Mouse (Mus musculus) kidney, embryonic 14.5 days (tissue): ENCODE measurements around the gene Pdzd2. TPM values are rescaled to one million over a fixed set of nuclear protein-coding genes. Genes with fewer than 3 reads are reported as not detected.

ENCODE experiments used
- ATAC-seq: fragments of 200-750 bp; cut with Nextera tagmentation; 2 replicates; pipeline ENCODE4 v1.8.0; 2017; ENCODE audit warnings: moderate number of reproducible peaks, mild to moderate bottlenecking, moderate TSS enrichment, moderate library complexity; ENCODE audit not compliant: low FRiP score, low TSS enrichment
- H3K27ac ChIP-seq: fragments of 300-500 bp; sonication (generic); 2 replicates; pipeline ENCODE4 v1.5.1; 2014; ENCODE audit warnings: low read depth, mild to moderate bottlenecking, low read length, moderate library complexity, mixed read lengths
- H3K27me3 ChIP-seq: fragments of 300-500 bp; sonication (generic); 2 replicates; pipeline ENCODE4 v1.6.1; 2014; ENCODE audit warnings: mild to moderate bottlenecking, low read length; ENCODE audit not compliant: control insufficient read depth, insufficient read depth
- H3K36me3 ChIP-seq: fragments of 300-500 bp; sonication (generic); 2 replicates; pipeline ENCODE4 v1.6.1; 2014; ENCODE audit warnings: low read length, mixed read lengths; ENCODE audit not compliant: control insufficient read depth, insufficient read depth
- H3K4me1 ChIP-seq: fragments of 300-500 bp; sonication (generic); 2 replicates; pipeline ENCODE4 v1.6.1; 2014; ENCODE audit warnings: low read length, mixed read lengths; ENCODE audit not compliant: control insufficient read depth, insufficient read depth
- H3K4me2 ChIP-seq: fragments of 300-500 bp; sonication (generic); replicated peaks from 2 replicates; pipeline ENCODE4 v1.6.1; 2014; ENCODE audit warnings: low read depth, mild to moderate bottlenecking, low read length
- H3K4me3 ChIP-seq: fragments of 300-500 bp; sonication (generic); 2 replicates; pipeline ENCODE4 v1.5.1; 2014; ENCODE audit warnings: mild to moderate bottlenecking, low read length
- H3K9ac ChIP-seq: fragments of 300-500 bp; sonication (generic); 2 replicates; pipeline ENCODE4 v1.6.1; 2014; ENCODE audit warnings: low read depth, mild to moderate bottlenecking, low read length, moderate library complexity
- H3K9me3 ChIP-seq: fragments of 300-500 bp; sonication (generic); 2 replicates; pipeline ENCODE4 v1.6.1; 2016; ENCODE audit warnings: low read length; ENCODE audit not compliant: control insufficient read depth
- WGBS: fragments of 180-500 bp; shearing (Covaris S2); extraction: QIAGEN DNeasy Blood & Tissue Kit; methylation state at CpG from one replicate; pipeline ENCODE4 v1.1.7; 2014; 5-methylcytosine and 5-hydroxymethylcytosine counted together
- polyA plus RNA-seq: library from polyadenylated mRNA; unstranded; fragments of >200 nt; fragmentation: Nextera tagmentation; extraction: Ambion mirVana; gene quantifications from 2 replicates; pipeline ENCODE4 v1.2.1, GENCODE M21; 2014

Pdzd2 gene
- polyA plus RNA-seq, 1 experiment from 2014 or later, result 43.7 TPM

GRCm38 (mm10) chr15:12742117-12742906 lies 2.6 kb upstream of the Pdzd2 start:
- H3K9me3 ChIP-seq, result no peaks in the 10 kb centered on the region
- no peaks in the 10 kb centered on the region for H3K36me3 ChIP-seq
- ATAC-seq, result no peak
- H3K9ac ChIP-seq, result no peak overlapping the region
- whole genome bisulfite sequencing, result 92% methylated on average over 6 of the region's 6 CpGs
- peaks cover 9% of the 10 kb centered on the region for H3K27me3 ChIP-seq
- H3K27ac ChIP-seq, result no peak overlapping the region
- no peaks in the 10 kb centered on the region for H3K4me1 ChIP-seq
- H3K4me3 ChIP-seq, result no peak overlapping the region
- H3K4me2 ChIP-seq, result no peak overlapping the region

- Histone ChIP-seq H3K4me2 (peak overlapping the region; percentile 84), H3K9ac (peak overlapping the region; percentile 62; the same call in 1 of the 2 replicates), H3K36me3 (no peaks in the 10 kb centered on the region), H3K4me3 (peak overlapping the region; percentile 60), H3K9me3 (no peaks in the 10 kb centered on the region), H3K27me3 (peaks cover 9% of the 10 kb centered on the region), H3K4me1 (peaks cover 3% of the 10 kb centered on the region; the same call in 1 of the 2 replicates), H3K27ac (no peak overlapping the region)
- WGBS, result 43% methylated on average over 10 of the region's 10 CpGs
- no peak for ATAC-seq
Observed at GRCm38 (mm10) chr15:12738301-12739093, 1.2 kb downstream of the Pdzd2 start.

DNA sequence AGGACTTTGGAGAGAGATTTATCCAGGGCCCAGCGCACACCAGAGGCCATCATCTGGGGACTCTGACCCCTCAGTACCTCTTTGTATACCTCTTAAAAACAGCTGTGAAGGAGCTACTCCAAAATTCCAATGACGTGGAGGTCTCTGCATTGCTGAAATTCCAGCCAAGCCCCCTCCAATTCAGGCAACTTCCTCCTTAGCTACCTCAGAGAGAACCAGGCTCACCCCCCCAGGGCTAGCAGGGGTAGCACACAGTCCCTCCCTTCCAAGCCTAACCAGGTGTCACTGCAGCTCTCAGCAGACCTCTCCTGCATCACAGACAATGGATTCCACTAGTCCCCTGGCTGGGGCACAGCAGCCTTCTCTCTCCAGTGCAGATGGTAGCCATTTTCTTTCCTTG lies 4.5 kb downstream of the Pdzd2 start:
- 52% methylated on average over 2 of the region's 2 CpGs for WGBS
- H3K27me3 ChIP-seq, result peaks cover 9% of the 10 kb centered on the region
- no peaks in the 10 kb centered on the region for H3K9me3 ChIP-seq
- no peak for ATAC-seq
- H3K4me3 ChIP-seq, result no peak overlapping the region
- no peak overlapping the region for H3K4me2 ChIP-seq
- H3K4me1 ChIP-seq, result peaks cover 3% of the 10 kb centered on the region; the same call in 1 of the 2 replicates
- no peak overlapping the region for H3K9ac ChIP-seq
- no peaks in the 10 kb centered on the region for H3K36me3 ChIP-seq
- H3K27ac ChIP-seq, result no peak overlapping the region

DNA sequence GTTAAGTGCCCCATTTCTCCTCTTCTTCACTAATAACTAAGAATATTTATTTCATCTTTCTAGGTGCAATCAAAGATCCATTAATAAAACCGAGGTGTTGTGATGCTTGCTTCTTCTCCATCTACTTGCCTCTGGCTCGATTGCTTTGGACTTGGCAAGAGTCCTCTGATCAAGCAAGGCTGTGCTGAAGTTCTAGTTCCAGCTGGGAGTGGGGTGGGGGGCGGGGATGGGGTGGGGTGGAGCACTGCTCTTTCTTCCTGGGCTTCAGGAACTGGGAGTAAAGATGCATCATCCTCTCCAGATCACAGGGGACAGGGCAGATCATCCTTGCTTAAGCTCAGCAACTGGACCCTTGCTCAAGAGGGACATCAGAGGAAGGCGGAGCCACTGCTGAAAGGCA lies 5.5 kb downstream of the Pdzd2 start:
- 69% methylated on average over 4 of the region's 4 CpGs for WGBS
- no peak for ATAC-seq
- Histone ChIP-seq H3K4me2 (no peak overlapping the region), H3K27me3 (peaks cover 9% of the 10 kb centered on the region), H3K4me3 (no peak overlapping the region), H3K9me3 (no peaks in the 10 kb centered on the region), H3K9ac (no peak overlapping the region), H3K27ac (no peak overlapping the region), H3K4me1 (peaks cover 3% of the 10 kb centered on the region; the same call in 1 of the 2 replicates), H3K36me3 (no peaks in the 10 kb centered on the region)

- Histone ChIP-seq H3K4me3 (no peak overlapping the region), H3K9ac (no peak overlapping the region; the same call in 1 of the 2 replicates), H3K9me3 (no peaks in the 10 kb centered on the region), H3K27ac (no peak overlapping the region), H3K36me3 (no peaks in the 10 kb centered on the region), H3K4me1 (peaks cover 3% of the 10 kb centered on the region; the same call in 1 of the 2 replicates), H3K27me3 (no peaks in the 10 kb centered on the region), H3K4me2 (no peak overlapping the region)
- ATAC-seq, result no peak
- WGBS, result 75% methylated on average over 11 of the region's 11 CpGs
Observed at GRCm38 (mm10) chr15:12732613-12733012, 7.1 kb downstream of the Pdzd2 start.

- Histone ChIP-seq H3K4me2 (no peak overlapping the region), H3K27ac (no peak overlapping the region), H3K4me1 (no peaks in the 10 kb centered on the region), H3K36me3 (no peaks in the 10 kb centered on the region), H3K9ac (no peak overlapping the region), H3K27me3 (no peaks in the 10 kb centered on the region), H3K9me3 (no peaks in the 10 kb centered on the region), H3K4me3 (no peak overlapping the region)
- 78% methylated on average over 4 of the region's 4 CpGs for WGBS
- ATAC-seq, result no peak
Observed at GRCm38 (mm10) chr15:12728381-12728780, 11.3 kb downstream of the Pdzd2 start.

- no peak overlapping the region for H3K4me3 ChIP-seq
- H3K4me1 ChIP-seq, result no peaks in the 10 kb centered on the region
- H3K27ac ChIP-seq, result no peak overlapping the region
- 80% methylated on average over 5 of the region's 5 CpGs for WGBS
- H3K9me3 ChIP-seq, result no peaks in the 10 kb centered on the region
- H3K4me2 ChIP-seq, result no peak overlapping the region
- no peaks in the 10 kb centered on the region for H3K27me3 ChIP-seq
- H3K36me3 ChIP-seq, result no peaks in the 10 kb centered on the region
- H3K9ac ChIP-seq, result no peak overlapping the region
- ATAC-seq, result no peak
Observed at GRCm38 (mm10) chr15:12725256-12725655, 14.5 kb downstream of the Pdzd2 start.

DNA sequence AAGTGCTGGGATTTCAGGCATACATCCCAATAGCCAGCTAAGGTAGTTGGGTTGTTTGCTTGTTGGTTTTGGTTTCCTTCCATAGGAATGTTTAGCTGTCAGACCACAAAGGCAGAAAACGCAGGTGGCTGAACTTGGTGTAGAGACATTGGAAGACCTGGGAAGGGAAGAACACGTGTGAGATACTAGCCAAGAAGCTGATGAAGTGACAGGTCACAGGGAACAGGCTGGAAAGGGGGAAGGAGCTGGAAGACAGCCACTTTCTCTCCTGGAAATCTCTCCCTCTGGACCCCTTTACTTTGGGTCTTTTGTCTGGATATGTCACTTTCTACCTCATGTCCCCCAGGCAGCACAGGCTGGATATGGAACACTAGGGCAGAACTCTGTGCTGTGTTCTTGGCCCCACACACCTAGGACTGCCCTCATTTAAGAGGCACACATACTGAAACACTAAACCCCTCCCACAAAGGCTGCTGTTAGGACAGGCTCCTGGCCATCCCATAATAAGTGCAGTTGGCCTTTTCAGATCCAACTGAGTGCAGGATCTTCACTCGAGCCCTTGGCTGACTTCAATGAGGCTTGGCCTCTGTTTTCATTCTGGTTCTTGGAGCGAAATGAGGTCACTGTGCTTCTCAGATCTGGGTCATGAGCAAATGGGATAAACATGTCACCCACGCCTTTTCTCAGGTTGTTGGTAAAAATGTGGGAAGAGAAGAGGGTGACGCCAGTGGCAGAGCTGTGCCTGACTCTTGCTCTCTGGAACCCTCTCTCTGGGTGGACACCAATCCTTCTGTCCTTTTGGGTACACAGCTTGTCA lies 17.8 kb downstream of the Pdzd2 start:
- H3K4me2 ChIP-seq, result no peak overlapping the region
- H3K4me1 ChIP-seq, result no peaks in the 10 kb centered on the region
- H3K27me3 ChIP-seq, result no peaks in the 10 kb centered on the region
- ATAC-seq, result no peak
- H3K9ac ChIP-seq, result no peak overlapping the region
- WGBS, result 52% methylated on average over 6 of the region's 6 CpGs
- H3K9me3 ChIP-seq, result no peaks in the 10 kb centered on the region
- no peak overlapping the region for H3K27ac ChIP-seq
- H3K4me3 ChIP-seq, result no peak overlapping the region
- H3K36me3 ChIP-seq, result no peaks in the 10 kb centered on the region
